Comparison of ENCODE assay signal across 10 mouse cellular contexts in genomic region chr5:44239187-44240136, GRCm38 (mm10). TPM values are rescaled to one million over a fixed set of nuclear protein-coding genes. Genes with fewer than 3 reads are reported as not detected.
DNase-seq lines count a peak whose midpoint lies in the region; ATAC-seq lines count a peak whose summit lies in the region.
"Had no signal": no experiment of that assay in that cellular context is flagged by ENCODE, and none has a peak within 500 bp of the region (broad histone marks: within the 10 kb centered on the region; RNA-seq: fewer than 3 reads in every experiment).

No protein-coding gene starts in this region.

- DNase-seq in cerebellum, adult 8-10 months, result peak; percentile 48
- DNase-seq in left cerebral cortex, adult 18-20 months (ENCODE audit: low spot score in 2 of 2), result no peak
- no peak for DNase-seq in layer of hippocampus, postnatal 25 days (ENCODE audit: extremely low spot score in 1 of 2, low spot score in 1 of 2)
- DNase-seq: lung, postnatal 4 days had no signal

- peaks cover 21% of the 10 kb centered on the region for H3K4me1 ChIP-seq in megakaryocyte, embryonic 14.5 days
- H3K4me1 ChIP-seq in neural tube, embryonic 15.5 days, result no peaks in the 10 kb centered on the region
- H3K4me1 ChIP-seq: neural tube, embryonic 12.5 days had no signal

- H3K27ac ChIP-seq in neural tube, embryonic 15.5 days (replicated peaks), result no peak overlapping the region
- H3K27ac ChIP-seq: neural tube, embryonic 12.5 days had no signal

- 71% methylated on average over 7 of the region's 7 CpGs for WGBS in neural tube, embryonic 15.5 days

- peaks cover 35% of the 10 kb centered on the region for H3K27me3 ChIP-seq in megakaryocyte, embryonic 14.5 days (replicated peaks)
- no peaks in the 10 kb centered on the region for H3K27me3 ChIP-seq in neural tube, embryonic 15.5 days (replicated peaks)
- H3K27me3 ChIP-seq: neural tube, embryonic 12.5 days had no signal

- no peak for ATAC-seq in megakaryocyte, adult 5-6 weeks (ENCODE audit: poor library complexity, severe bottlenecking)
- peak; percentile 50 for ATAC-seq in inflammation-experienced regulatory T-cells, adult 6 months
- ATAC-seq in megakaryocyte-erythroid progenitor cell, adult 5-6 weeks (replicated peaks; ENCODE audit: low FRiP score, low TSS enrichment, poor library complexity, severe bottlenecking), result 0 out of 2 replicates have a peak, but pooled peaks have one; percentile 16
- ATAC-seq in neural tube, embryonic 15.5 days (ENCODE audit: low FRiP score), result no peak

- peaks cover 9% of the 10 kb centered on the region; the same call in 1 of the 2 replicates for H3K9me3 ChIP-seq in megakaryocyte, embryonic 14.5 days
- H3K9me3 ChIP-seq in neural tube, embryonic 15.5 days (replicated peaks), result no peaks in the 10 kb centered on the region
- H3K9me3 ChIP-seq: neural tube, embryonic 12.5 days had no signal

- H3K4me3 ChIP-seq in megakaryocyte, embryonic 14.5 days (replicated peaks), result peak overlapping the region; percentile 81
- H3K4me3 ChIP-seq in neural tube, embryonic 15.5 days (replicated peaks), result no peak overlapping the region
- H3K4me3 ChIP-seq: neural tube, embryonic 12.5 days had no signal

- no peak overlapping the region for H3K4me2 ChIP-seq in neural tube, embryonic 15.5 days
- H3K4me2 ChIP-seq: neural tube, embryonic 12.5 days had no signal

- no peak overlapping the region for H3K9ac ChIP-seq in neural tube, embryonic 15.5 days (replicated peaks)
- H3K9ac ChIP-seq: neural tube, embryonic 12.5 days had no signal

- H3K36me3 ChIP-seq in megakaryocyte, embryonic 14.5 days (replicated peaks; ENCODE audit: low read length), result peaks cover 2% of the 10 kb centered on the region
- H3K36me3 ChIP-seq in neural tube, embryonic 15.5 days, result no peaks in the 10 kb centered on the region
- H3K36me3 ChIP-seq: neural tube, embryonic 12.5 days had no signal

RNA-seq across cellular contexts. Expression of gene Tapt1, which starts 13.0 kb away (rescaled TPM):
- 4.2 TPM in 1 of 2 replicates, not detected in the other for polyA plus RNA-seq in megakaryocyte, embryonic 14.5 days (2012; ENCODE audit: insufficient read depth, low replicate concordance)
- total RNA-seq in megakaryocyte, adult 5-6 weeks (2015), result 30.1 and 31.8 TPM in 2 replicates
- 34.5 and 44.2 TPM in 2 replicates for total RNA-seq in megakaryocyte, adult 5-6 weeks (2017)
- polyA plus RNA-seq in inflammation-experienced regulatory T-cells, adult 6 months (2017; shearing (Covaris generic)), result 10 to 100 TPM in 2 of 3 experiments, 1 to 10 TPM in 1; 9.4 to 17.1 (median 15.0) TPM
- 111 and 116 TPM in 2 replicates for total RNA-seq in megakaryocyte-erythroid progenitor cell, adult 5-6 weeks (2014; fragmentation: Nextera tagmentation)
- 125 and 173 TPM in 2 replicates for total RNA-seq in megakaryocyte-erythroid progenitor cell, adult 5-6 weeks (2017)
- 30.8 and 35.0 TPM in 2 replicates for polyA plus RNA-seq in neural tube, embryonic 15.5 days (2015; fragmentation: Nextera tagmentation; extraction: Ambion mirVana)
- total RNA-seq in left cerebral cortex, adult 18-20 months (2021), result 10 to 100 TPM; 46.9 to 50.3 TPM
- 10 to 100 TPM; 43.2 to 50.9 TPM for total RNA-seq in layer of hippocampus, postnatal 25 days (2021)

Comparison
In these comparisons a context has a peak if more than half of its experiments do, and no peak if none do; other contexts are left out.
1. ATAC-seq: peak in inflammation-experienced regulatory T-cells, adult 6 months (single experiment) and megakaryocyte-erythroid progenitor cell, adult 5-6 weeks (single experiment); none in megakaryocyte, adult 5-6 weeks (single experiment) and neural tube, embryonic 15.5 days (single experiment).